Comparison of ENCODE assay signal across 10 mouse cellular contexts in the genomic region with DNA sequence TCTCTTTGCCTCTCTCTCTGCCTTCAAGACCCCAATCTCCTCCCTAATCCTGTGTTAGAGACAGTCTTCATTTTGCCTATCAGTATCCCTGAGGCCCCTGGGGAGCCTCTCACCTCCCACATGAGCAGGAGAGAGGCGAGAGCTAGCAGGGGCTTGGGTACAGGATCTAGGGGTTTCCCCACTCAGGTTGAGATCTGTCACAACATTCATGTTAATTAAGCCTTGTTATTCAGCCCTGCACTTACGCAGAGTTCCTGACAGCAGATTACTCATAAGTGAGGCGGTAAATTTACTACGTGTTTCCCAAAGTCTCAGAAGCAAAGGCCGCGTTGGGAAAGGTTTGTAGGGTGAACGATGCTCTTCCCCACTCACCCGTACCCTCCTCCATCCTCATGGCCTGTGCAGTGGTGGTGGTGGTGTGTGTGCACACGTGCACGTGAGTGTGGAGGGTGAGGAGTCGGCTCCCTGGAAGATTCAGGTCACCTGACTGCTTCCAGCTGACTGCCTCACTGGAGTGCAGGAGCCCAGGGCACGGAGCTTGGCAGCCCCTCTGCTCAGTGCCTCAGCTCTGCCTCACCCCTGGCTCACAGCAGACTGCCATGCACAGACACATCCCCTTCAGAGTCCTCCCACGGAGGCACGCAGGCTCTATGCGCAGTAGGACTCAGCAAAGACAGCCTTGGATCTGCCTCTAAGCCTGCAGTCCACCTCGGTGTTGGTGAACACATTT. TPM values are rescaled to one million over a fixed set of nuclear protein-coding genes. Genes with fewer than 3 reads are reported as not detected.
DNase-seq lines count a peak whose midpoint lies in the region; ATAC-seq and TF ChIP-seq lines count a peak whose summit lies in the region.
"Had no signal": no experiment of that assay in that cellular context is flagged by ENCODE, and none has a peak within 500 bp of the region (broad histone marks: within the 10 kb centered on the region; RNA-seq: fewer than 3 reads in every experiment).

No protein-coding gene starts in this region.

- H3K36me3 ChIP-seq in hindbrain, embryonic 13.5 days, result peaks cover 16% of the 10 kb centered on the region
- H3K36me3 ChIP-seq: limb, embryonic 13.5 days had no signal

- DNase-seq in cerebellum, adult 11-12 months, result peak; percentile 68
- DNase-seq in left cerebral cortex, adult 2 months (ENCODE audit: extremely low spot score in 1 of 2, low spot score in 2 of 2), result peak; percentile 46 to 52
- DNase-seq in left cerebral cortex, postnatal 10 days (ENCODE audit: extremely low spot score in 1 of 2, low spot score in 2 of 2), result no peak
- DNase-seq in retina, embryonic 14.5 days (ENCODE audit: low spot score), result peak; percentile 57
- no peak for DNase-seq in gastrocnemius, postnatal 25 days
- DNase-seq in heart, adult 8-10 months (ENCODE audit: low spot score), result no peak
- DNase-seq: spleen, adult 18-20 months had no signal

- WGBS in hindbrain, embryonic 13.5 days, result 50% methylated on average over 16 of the region's 16 CpGs

- H3K4me1 ChIP-seq in hindbrain, embryonic 13.5 days (replicated peaks), result peaks cover 99% of the 10 kb centered on the region

- no peak for TF ChIP-seq CTCF in left cerebral cortex, adult 2 months (IDR thresholded peaks at IDR 0.05)

- H3K27ac ChIP-seq in left cerebral cortex, adult 2 months, result peak overlapping the region; percentile 79
- peak overlapping the region; percentile 77 for H3K27ac ChIP-seq in hindbrain, embryonic 13.5 days
- H3K27ac ChIP-seq: limb, embryonic 13.5 days had no signal

- H3K4me3 ChIP-seq in left cerebral cortex, adult 2 months, result no peak overlapping the region
- no peak overlapping the region for H3K4me3 ChIP-seq in hindbrain, embryonic 13.5 days
- H3K4me3 ChIP-seq: limb, embryonic 13.5 days had no signal

- 0 out of 2 replicates have a peak, but pooled peaks cover 2% of the 10 kb centered on the region for H3K27me3 ChIP-seq in hindbrain, embryonic 13.5 days
- H3K27me3 ChIP-seq: limb, embryonic 13.5 days had no signal

- H3K4me2 ChIP-seq in hindbrain, embryonic 13.5 days, result no peak overlapping the region
- H3K4me2 ChIP-seq: limb, embryonic 13.5 days had no signal

- 0 out of 2 replicates have a peak overlapping the region, but pooled peaks have one; percentile 39 for H3K9ac ChIP-seq in hindbrain, embryonic 13.5 days
- H3K9ac ChIP-seq: limb, embryonic 13.5 days had no signal

- intact Hi-C loops in left cerebral cortex, adult 2 months (cut with DNase I), result no loop called here
- intact Hi-C loops in left cerebral cortex, postnatal 10 days (cut with DNase I), result no loop called here

- no peaks in the 10 kb centered on the region for H3K9me3 ChIP-seq in hindbrain, embryonic 13.5 days
- H3K9me3 ChIP-seq: limb, embryonic 13.5 days had no signal

- no peak for ATAC-seq in cerebellum, adult (ENCODE audit: insufficient number of reproducible peaks, low FRiP score, low TSS enrichment)
- ATAC-seq in hindbrain, embryonic 13.5 days (ENCODE audit: low FRiP score), result peak; percentile 12; the same call in 1 of the 2 replicates

RNA-seq across cellular contexts. Expression of gene Lrp8, which starts 18.1 kb away (rescaled TPM):
- 100 to 1,000 TPM in 1 of 2 experiments, 10 to 100 TPM in 1; 93.2 to 123 TPM for total RNA-seq in left cerebral cortex, adult 2 months (2021)
- total RNA-seq in left cerebral cortex, postnatal 10 days (2021), result 100 to 1,000 TPM; 165 to 168 TPM
- 38.4 and 41.7 TPM in 2 replicates for polyA plus RNA-seq in hindbrain, embryonic 13.5 days (2015; fragmentation: Nextera tagmentation; extraction: Ambion mirVana)
- under 1 TPM in 1 of 2 experiments, not detected in 1; 0.29 TPM for total RNA-seq in gastrocnemius, postnatal 25 days (2021)
- total RNA-seq in heart, adult 8-10 months (2022), result 1 to 10 TPM in 2 of 4 experiments, under 1 TPM in 2; 0.41 to 1.3 (median 1.1) TPM

RNA-seq across cellular contexts. Expression of gene Magoh, which starts 59.4 kb away (rescaled TPM):
- total RNA-seq in left cerebral cortex, adult 2 months (2021), result 10 to 100 TPM; 33.9 to 41.7 TPM
- 10 to 100 TPM; 43.9 to 46.4 TPM for total RNA-seq in left cerebral cortex, postnatal 10 days (2021)
- 135 and 137 TPM in 2 replicates for polyA plus RNA-seq in hindbrain, embryonic 13.5 days (2015; fragmentation: Nextera tagmentation; extraction: Ambion mirVana)
- total RNA-seq in gastrocnemius, postnatal 25 days (2021), result 10 to 100 TPM; 19.9 to 25.8 TPM
- total RNA-seq in heart, adult 8-10 months (2022), result 10 to 100 TPM; 39.3 to 42.4 (median 41.4) TPM

Comparison
In these comparisons a context has a peak if more than half of its experiments do, and no peak if none do; other contexts are left out.
1. DNase-seq: peak in cerebellum, adult 11-12 months (single experiment), left cerebral cortex, adult 2 months (2 of 2) and retina, embryonic 14.5 days (single experiment); none in left cerebral cortex, postnatal 10 days (0 of 2), gastrocnemius, postnatal 25 days (single experiment) and heart, adult 8-10 months (single experiment).
2. RNA of gene Lrp8, which starts 18.1 kb away (total RNA-seq): 165 to 168 TPM in left cerebral cortex, postnatal 10 days and 93.2 to 123 TPM in left cerebral cortex, adult 2 months; 0.41 to 1.3 TPM in heart, adult 8-10 months and 0.29 TPM in gastrocnemius, postnatal 25 days; every median in the first group is over 10 times any median in the second.